Mouse (Mus musculus): ENCODE data around the gene Atp5d. TPM values are rescaled to one million over a fixed set of nuclear protein-coding genes. Genes with fewer than 3 reads are reported as not detected.
A peak's percentile ranks its signal among the peaks of the same experiment; 100 is the strongest.

The Atp5d gene
- polyA plus RNA-seq, 1 experiment from 2014 or later: 494 TPM

DNA sequence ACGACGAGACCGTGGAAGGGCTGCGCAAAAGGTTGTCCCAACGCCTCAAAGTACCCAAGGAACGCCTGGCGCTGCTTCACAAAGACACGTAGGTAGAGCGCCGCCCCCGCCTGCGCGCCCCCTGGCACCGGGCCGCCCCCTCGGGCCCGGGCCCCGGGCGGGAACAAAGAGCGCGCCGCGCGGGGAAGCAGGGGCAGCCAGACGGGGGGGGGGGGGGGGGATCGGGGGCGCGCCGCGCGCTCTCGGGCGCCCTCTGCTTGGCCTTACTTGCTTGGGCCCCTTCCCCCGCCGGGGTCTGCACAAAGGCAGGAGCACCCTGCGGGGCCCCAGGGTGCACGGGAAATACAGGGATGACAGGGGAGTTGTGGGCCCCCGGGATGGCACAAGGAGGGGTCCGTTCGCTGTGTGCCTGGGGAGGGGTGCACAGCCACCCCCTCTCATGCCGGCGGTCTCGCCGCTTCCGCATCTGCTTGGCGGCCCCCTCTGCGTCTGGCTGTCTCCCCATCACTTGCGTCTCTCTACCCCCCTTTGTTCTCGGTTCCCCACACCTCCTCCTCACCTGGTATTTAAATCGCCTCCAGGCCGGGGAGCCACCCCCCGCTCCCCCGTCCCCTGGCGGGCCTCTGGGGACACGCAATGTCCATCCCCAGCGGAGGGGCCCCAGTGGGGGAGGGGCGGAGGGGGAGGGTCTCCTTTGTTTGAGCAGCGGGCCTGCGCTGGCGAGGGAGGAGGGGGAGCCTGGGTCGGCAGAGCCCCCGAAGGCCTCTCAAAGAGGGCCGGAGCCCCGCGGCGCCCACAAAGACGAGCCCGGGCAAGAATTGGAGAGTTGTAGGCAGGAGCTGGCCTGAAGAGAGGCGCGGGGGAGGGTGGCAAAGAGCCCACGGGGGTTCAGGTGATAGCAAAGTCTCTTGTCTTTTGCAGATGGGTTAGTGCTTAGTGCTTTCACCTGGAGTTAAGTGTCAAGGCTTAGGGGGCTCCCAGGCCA is 12.1 kb downstream of the Atp5d start:
- Histone ChIP-seq H3K4me1 (peaks cover 70% of the 10 kb centered on the region), H3K27ac (peak overlapping the region; percentile 100), H3K9ac (peak overlapping the region; percentile 81), H3K9me3 (no peaks in the 10 kb centered on the region), H3K36me3 (peaks cover 48% of the 10 kb centered on the region), H3K4me2 (peak overlapping the region; percentile 81), H3K27me3 (no peaks in the 10 kb centered on the region), H3K4me3 (peak overlapping the region; percentile 91)
- WGBS: under 1% methylated on average over 47 of the region's 71 CpGs
- no peak for ATAC-seq (ENCODE audit: insufficient number of reproducible peaks, low FRiP score, low TSS enrichment, low read depth)

DNA sequence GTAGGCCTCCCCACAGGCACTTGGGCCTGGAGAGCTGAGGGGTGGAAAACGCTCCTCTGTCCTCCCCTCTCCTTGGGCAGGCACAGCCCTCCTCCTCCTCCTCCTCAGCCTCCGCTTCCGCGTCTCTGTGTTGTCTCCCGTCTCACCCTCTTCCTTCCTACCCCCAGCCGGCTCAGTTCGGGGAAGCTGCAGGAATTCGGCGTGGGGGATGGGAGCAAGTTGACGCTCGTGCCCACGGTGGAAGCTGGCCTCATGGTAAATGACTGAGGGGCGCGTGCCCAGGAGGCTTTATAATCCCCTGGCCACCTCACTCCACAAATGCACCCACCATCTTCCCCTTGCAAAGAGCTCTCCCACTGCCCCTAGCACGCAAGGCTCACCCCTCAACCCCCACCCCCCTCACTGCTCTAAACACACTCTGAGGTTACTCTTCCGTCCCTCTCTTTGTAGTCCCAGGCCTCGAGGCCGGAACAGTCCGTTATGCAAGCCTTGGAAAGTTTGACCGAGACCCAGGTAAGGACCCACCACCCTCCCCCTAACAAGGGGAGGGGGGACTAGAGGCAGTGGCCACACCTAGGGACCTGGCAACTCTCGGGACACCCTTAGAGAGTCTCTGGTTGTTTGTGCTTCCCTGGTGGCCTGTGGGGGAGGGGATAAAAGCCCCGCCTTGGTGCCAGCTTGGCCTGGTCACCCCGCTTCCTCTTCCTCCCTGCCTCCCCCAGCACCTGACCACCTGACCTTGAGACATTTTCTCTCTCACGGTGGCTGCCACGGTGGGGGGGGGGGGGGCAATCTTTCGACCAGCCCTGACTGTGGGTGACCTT is 13.0 kb downstream of the Atp5d start:
- Histone ChIP-seq H3K4me3 (peak overlapping the region; percentile 91), H3K27me3 (no peaks in the 10 kb centered on the region), H3K4me1 (peaks cover 69% of the 10 kb centered on the region), H3K9ac (peak overlapping the region; percentile 81), H3K4me2 (peak overlapping the region; percentile 81), H3K36me3 (peaks cover 48% of the 10 kb centered on the region), H3K27ac (peak overlapping the region; percentile 100), H3K9me3 (no peaks in the 10 kb centered on the region)
- ATAC-seq (ENCODE audit: insufficient number of reproducible peaks, low FRiP score, low TSS enrichment, low read depth): no peak
- WGBS: 2% methylated on average over 26 of the region's 26 CpGs

DNA sequence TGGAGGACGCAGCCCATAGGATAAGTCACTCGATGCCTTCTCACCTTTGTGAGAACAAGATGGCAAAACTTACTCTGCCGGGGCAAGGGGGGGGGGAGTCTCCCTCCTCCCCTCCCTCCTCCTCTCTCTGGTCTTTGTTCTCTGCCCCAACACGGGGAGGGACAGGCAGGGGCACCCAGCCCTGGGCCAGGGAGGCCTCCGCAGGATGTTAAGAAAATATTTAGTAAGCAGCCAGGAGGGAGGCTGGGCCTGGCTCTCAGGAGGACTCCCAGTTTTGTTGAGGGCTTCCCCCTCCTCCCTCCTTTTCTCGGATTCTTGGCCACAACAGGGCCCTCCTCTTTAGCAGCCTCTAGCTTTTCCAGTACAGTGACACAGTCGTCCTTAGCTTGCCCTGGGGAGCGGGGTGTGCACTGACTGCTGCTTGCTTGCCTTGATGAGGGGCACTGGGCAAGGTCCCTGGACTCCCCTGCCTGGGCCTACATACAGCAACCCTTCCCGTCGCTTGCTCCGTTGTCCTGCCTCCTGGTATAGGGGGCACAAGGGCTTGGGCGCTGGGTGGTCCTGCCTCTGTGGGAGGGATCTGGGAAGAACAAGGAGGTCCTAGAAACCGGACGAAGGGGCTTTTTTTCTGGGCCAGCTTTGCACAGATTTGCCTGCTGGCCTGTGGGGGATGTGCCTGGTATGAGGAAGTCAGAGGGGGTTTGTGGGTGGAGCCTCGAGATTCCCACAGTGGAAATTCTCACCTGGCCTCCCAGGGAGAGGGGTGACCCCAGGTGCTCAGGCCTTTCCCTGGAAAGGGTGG is 13.8 kb downstream of the Atp5d start:
- peak overlapping the region; percentile 81 for H3K4me2 ChIP-seq
- H3K27ac ChIP-seq: peak overlapping the region; percentile 100
- 3% methylated on average over 15 of the region's 15 CpGs for WGBS
- peak overlapping the region; percentile 91 for H3K4me3 ChIP-seq
- no peaks in the 10 kb centered on the region for H3K9me3 ChIP-seq
- peaks cover 56% of the 10 kb centered on the region for H3K36me3 ChIP-seq
- ATAC-seq (ENCODE audit: insufficient number of reproducible peaks, low FRiP score, low TSS enrichment, low read depth): no peak
- peak overlapping the region; percentile 81 for H3K9ac ChIP-seq
- H3K4me1 ChIP-seq: peaks cover 69% of the 10 kb centered on the region
- H3K27me3 ChIP-seq: no peaks in the 10 kb centered on the region

DNA sequence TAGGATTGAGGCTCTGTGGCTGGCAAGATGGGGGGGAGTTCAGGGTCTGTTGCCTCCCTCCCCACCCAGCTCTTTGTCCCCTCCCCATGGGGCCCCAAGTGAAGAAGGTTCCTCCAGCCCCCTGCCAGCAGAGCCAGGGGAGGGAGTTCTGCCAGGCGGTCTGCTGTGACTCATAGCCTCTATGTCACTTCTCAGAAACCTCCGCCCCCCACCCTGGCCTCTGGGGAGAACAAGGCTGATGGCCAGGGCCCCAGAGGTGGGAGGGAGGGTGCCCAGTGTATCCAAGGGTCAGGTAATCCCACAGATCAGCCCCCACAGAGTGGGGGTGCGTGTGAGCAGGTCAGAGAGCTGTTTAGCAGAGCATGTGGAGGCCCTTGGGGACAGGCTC is 14.4 kb downstream of the Atp5d start:
- Histone ChIP-seq H3K4me1 (peaks cover 67% of the 10 kb centered on the region), H3K27ac (peak overlapping the region; percentile 100), H3K36me3 (peaks cover 58% of the 10 kb centered on the region), H3K4me3 (peak overlapping the region; percentile 91), H3K27me3 (no peaks in the 10 kb centered on the region), H3K9me3 (no peaks in the 10 kb centered on the region), H3K9ac (peak overlapping the region; percentile 81), H3K4me2 (peak overlapping the region; percentile 81)
- WGBS: 39% methylated on average over 3 of the region's 3 CpGs
- ATAC-seq (ENCODE audit: insufficient number of reproducible peaks, low FRiP score, low TSS enrichment, low read depth): no peak

DNA sequence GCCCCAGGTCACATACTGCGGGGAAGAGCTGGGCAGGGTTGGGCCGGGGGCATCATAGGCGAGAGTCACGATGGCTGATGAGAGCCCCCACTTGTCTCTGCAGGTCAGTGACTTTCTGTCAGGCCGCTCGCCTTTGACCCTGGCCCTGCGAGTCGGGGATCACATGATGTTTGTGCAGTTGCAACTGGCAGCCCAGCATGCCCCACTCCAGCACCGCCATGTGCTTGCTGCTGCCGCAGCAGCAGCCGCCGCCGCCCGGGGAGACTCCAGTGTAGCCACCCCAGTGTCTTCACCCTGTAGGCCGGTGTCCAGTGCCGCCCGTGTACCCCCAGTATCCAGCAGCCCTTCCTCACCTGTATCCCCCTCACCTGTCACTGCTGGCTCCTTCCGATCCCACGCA is 15.3 kb downstream of the Atp5d start:
- no peak for ATAC-seq (ENCODE audit: insufficient number of reproducible peaks, low FRiP score, low TSS enrichment, low read depth)
- 86% methylated on average over 19 of the region's 19 CpGs for WGBS
- Histone ChIP-seq H3K9ac (no peak overlapping the region), H3K4me1 (peaks cover 73% of the 10 kb centered on the region), H3K4me3 (no peak overlapping the region), H3K36me3 (peaks cover 58% of the 10 kb centered on the region), H3K27ac (peak overlapping the region; percentile 100), H3K27me3 (no peaks in the 10 kb centered on the region), H3K4me2 (no peak overlapping the region), H3K9me3 (no peaks in the 10 kb centered on the region)

GRCm38 (mm10) chr10:80154384-80154783 is 16.0 kb downstream of the Atp5d start:
- Histone ChIP-seq H3K27me3 (no peaks in the 10 kb centered on the region), H3K36me3 (peaks cover 58% of the 10 kb centered on the region), H3K4me2 (no peak overlapping the region), H3K9me3 (no peaks in the 10 kb centered on the region), H3K4me3 (no peak overlapping the region), H3K4me1 (peaks cover 80% of the 10 kb centered on the region), H3K27ac (0 out of 2 replicates have a peak overlapping the region, but pooled peaks have one; percentile 33), H3K9ac (no peak overlapping the region)
- WGBS: 85% methylated on average over 7 of the region's 7 CpGs
- no peak for ATAC-seq (ENCODE audit: insufficient number of reproducible peaks, low FRiP score, low TSS enrichment, low read depth)

DNA sequence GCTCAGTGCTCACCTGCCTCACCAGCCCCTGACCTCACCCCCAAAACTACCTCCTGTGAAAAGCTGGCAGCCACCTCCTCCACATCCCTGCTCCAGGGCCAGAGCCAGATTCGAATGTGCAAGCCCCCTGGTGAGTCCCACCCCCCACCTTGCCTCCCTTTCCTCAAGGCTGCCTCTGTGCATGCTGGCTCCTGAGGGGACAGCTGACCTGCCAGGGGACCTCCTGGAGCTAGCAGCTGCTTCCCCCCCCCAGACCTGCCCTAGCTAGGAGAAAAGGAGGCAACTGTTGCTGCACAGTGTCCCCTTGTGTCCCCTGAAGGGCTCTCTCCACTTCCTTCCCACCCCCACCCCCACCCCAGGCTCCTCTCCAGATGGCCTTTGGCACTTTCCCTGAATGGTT is 16.8 kb downstream of the Atp5d start:
- ATAC-seq (ENCODE audit: insufficient number of reproducible peaks, low FRiP score, low TSS enrichment, low read depth): no peak
- no peak overlapping the region for H3K4me2 ChIP-seq
- no peak overlapping the region for H3K4me3 ChIP-seq
- WGBS: 36% methylated on average over 1 of the region's 1 CpGs
- H3K27ac ChIP-seq: peak overlapping the region; percentile 77
- H3K27me3 ChIP-seq: no peaks in the 10 kb centered on the region
- H3K9ac ChIP-seq: no peak overlapping the region
- peaks cover 86% of the 10 kb centered on the region for H3K4me1 ChIP-seq
- peaks cover 58% of the 10 kb centered on the region for H3K36me3 ChIP-seq
- H3K9me3 ChIP-seq: no peaks in the 10 kb centered on the region

DNA sequence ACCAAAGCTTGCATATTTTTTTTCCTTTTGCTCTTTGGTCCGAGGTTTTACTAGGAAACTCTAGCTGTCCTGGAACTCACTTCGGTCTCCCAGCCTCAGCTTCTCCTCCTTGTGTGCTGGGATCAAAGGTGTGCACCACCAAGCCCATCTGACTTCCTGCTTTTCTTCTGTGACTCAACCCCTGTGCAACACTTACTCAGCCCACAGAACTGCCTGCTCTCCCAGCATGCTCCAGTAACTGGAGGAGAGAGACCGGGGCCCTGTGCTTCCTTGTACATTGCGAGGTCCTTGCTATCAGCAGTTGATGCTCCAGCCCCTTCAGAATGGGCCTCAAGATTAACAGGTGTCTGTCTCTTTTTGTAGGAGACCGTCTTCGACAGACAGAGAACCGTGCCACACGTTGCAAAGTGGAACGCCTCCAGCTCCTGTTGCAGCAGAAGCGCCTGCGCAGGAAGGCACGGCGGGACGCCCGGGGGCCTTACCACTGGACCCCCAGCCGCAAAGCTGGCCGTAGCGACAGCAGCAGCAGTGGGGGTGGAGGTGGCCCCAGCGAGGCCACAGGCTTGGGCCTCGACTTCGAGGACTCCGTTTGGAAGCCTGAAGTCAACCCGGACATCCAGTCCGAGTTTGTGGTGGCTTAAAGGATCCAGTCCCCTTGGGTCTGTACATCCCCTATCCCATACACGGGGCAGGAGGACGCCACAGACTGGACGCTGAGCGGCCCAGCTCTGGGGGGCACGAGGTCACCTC is 17.7 kb downstream of the Atp5d start:
- H3K9ac ChIP-seq: no peak overlapping the region
- WGBS: 80% methylated on average over 29 of the region's 29 CpGs
- peaks cover 58% of the 10 kb centered on the region for H3K36me3 ChIP-seq
- no peak for ATAC-seq (ENCODE audit: insufficient number of reproducible peaks, low FRiP score, low TSS enrichment, low read depth)
- no peak overlapping the region for H3K4me2 ChIP-seq
- peak overlapping the region; percentile 77 for H3K27ac ChIP-seq
- peaks cover 94% of the 10 kb centered on the region for H3K4me1 ChIP-seq
- no peaks in the 10 kb centered on the region for H3K9me3 ChIP-seq
- H3K4me3 ChIP-seq: no peak overlapping the region
- no peaks in the 10 kb centered on the region for H3K27me3 ChIP-seq

GRCm38 (mm10) chr10:80156752-80157053 is 18.3 kb downstream of the Atp5d start:
- Histone ChIP-seq H3K9ac (no peak overlapping the region), H3K36me3 (peaks cover 53% of the 10 kb centered on the region), H3K4me2 (no peak overlapping the region), H3K4me1 (peaks cover 94% of the 10 kb centered on the region), H3K27ac (peak overlapping the region; percentile 77), H3K27me3 (no peaks in the 10 kb centered on the region), H3K9me3 (no peaks in the 10 kb centered on the region), H3K4me3 (no peak overlapping the region)
- no peak for ATAC-seq (ENCODE audit: insufficient number of reproducible peaks, low FRiP score, low TSS enrichment, low read depth)
- 59% methylated on average over 7 of the region's 7 CpGs for WGBS

GRCm38 (mm10) chr10:80157141-80157929 is 18.9 kb downstream of the Atp5d start:
- Histone ChIP-seq H3K9ac (no peak overlapping the region), H3K27me3 (no peaks in the 10 kb centered on the region), H3K9me3 (no peaks in the 10 kb centered on the region), H3K36me3 (peaks cover 52% of the 10 kb centered on the region), H3K27ac (peak overlapping the region; percentile 77), H3K4me2 (no peak overlapping the region), H3K4me3 (no peak overlapping the region), H3K4me1 (peaks cover 94% of the 10 kb centered on the region)
- ATAC-seq (ENCODE audit: insufficient number of reproducible peaks, low FRiP score, low TSS enrichment, low read depth): no peak
- 61% methylated on average over 15 of the region's 15 CpGs for WGBS
